Comparison of ENCODE assay signal across 9 mouse cellular contexts in genomic region chr8:119715221-119715620, GRCm38 (mm10). TPM values are rescaled to one million over a fixed set of nuclear protein-coding genes. Genes with fewer than 3 reads are reported as not detected.
A peak's percentile ranks its signal among the peaks of the same experiment; 100 is the strongest.
DNase-seq lines count a peak whose midpoint lies in the region; ATAC-seq and TF ChIP-seq lines count a peak whose summit lies in the region.
"Had no signal": no experiment of that assay in that cellular context is flagged by ENCODE, and none has a peak within 500 bp of the region (broad histone marks: within the 10 kb centered on the region; RNA-seq: fewer than 3 reads in every experiment).

No protein-coding gene starts in this region.

- 72% methylated on average over 12 of the region's 12 CpGs for WGBS in forebrain, postnatal 0 days

- no peaks in the 10 kb centered on the region for H3K27me3 ChIP-seq in forebrain, postnatal 0 days (ENCODE audit: insufficient read depth, low read length)

- H3K4me2 ChIP-seq in forebrain, postnatal 0 days (ENCODE audit: low read depth): no peak overlapping the region
- H3K4me2 ChIP-seq: midbrain, embryonic 12.5 days had no signal

- no peaks in the 10 kb centered on the region for H3K9me3 ChIP-seq in forebrain, postnatal 0 days (ENCODE audit: low read length)
- H3K9me3 ChIP-seq: midbrain, embryonic 12.5 days had no signal

- H3K27ac ChIP-seq in forebrain, postnatal 0 days (ENCODE audit: low read depth, low read length): no peak overlapping the region
- H3K27ac ChIP-seq: midbrain, embryonic 12.5 days had no signal

- H3K36me3 ChIP-seq in forebrain, postnatal 0 days (ENCODE audit: insufficient read depth): no peaks in the 10 kb centered on the region
- H3K36me3 ChIP-seq: midbrain, embryonic 12.5 days had no signal

- TF ChIP-seq CTCF in forebrain, postnatal 0 days (IDR thresholded peaks at IDR 0.05; ENCODE audit: low read depth): no peak

- peak; percentile 86 for DNase-seq in 3T3-L1 (ENCODE audit: low read depth, low spot score)
- peak; percentile 75 for DNase-seq in adrenal gland, adult 8-10 months
- peak; percentile 41 for DNase-seq in heart, postnatal 25 days (ENCODE audit: low spot score)
- DNase-seq in lung, adult 18-20 months: peak; percentile 79 to 92
- no peak for DNase-seq in forebrain, postnatal 0 days
- no peak for DNase-seq in neural tube, embryonic 10.5 days (ENCODE audit: extremely low spot score, low spot score)
- no peak for DNase-seq in layer of hippocampus, adult 8-10 months (ENCODE audit: low spot score in 2 of 2)
- no peak for DNase-seq in frontal cortex, postnatal 36 days (ENCODE audit: low spot score in 2 of 2)

- H3K9ac ChIP-seq in forebrain, postnatal 0 days: no peak overlapping the region
- H3K9ac ChIP-seq: midbrain, embryonic 12.5 days had no signal

- no peak for ATAC-seq in forebrain, postnatal 0 days

- intact Hi-C loops in heart, postnatal 25 days (cut with DNase I): no loop called here

- H3K4me1 ChIP-seq in forebrain, postnatal 0 days (ENCODE audit: insufficient read depth): no peaks in the 10 kb centered on the region
- H3K4me1 ChIP-seq: midbrain, embryonic 12.5 days had no signal

- H3K4me3 ChIP-seq in forebrain, postnatal 0 days (ENCODE audit: low read depth, low read length): no peak overlapping the region
- H3K4me3 ChIP-seq: midbrain, embryonic 12.5 days had no signal

RNA-seq across cellular contexts. Expression of gene Atp2c2, which starts 15.4 kb away (rescaled TPM):
- total RNA-seq in adrenal gland, adult 8-10 months (2022): under 1 TPM in 3 of 4 experiments, not detected in 1; 0.35 to 0.38 (median 0.38) TPM
- total RNA-seq in heart, postnatal 25 days (2021): not detected
- not detected in 2 replicates for total RNA-seq in forebrain, postnatal 0 days (2014; rRNA removed)
- polyA plus RNA-seq in forebrain, postnatal 0 days (2015; fragmentation: Nextera tagmentation; extraction: Ambion mirVana): 0.15 and 0.22 TPM in 2 replicates
- total RNA-seq in layer of hippocampus, adult 8-10 months (2022): 1 to 10 TPM; 1.9 to 2.4 (median 2.2) TPM

RNA-seq across cellular contexts. Expression of gene Wfdc1, which starts 49.1 kb away (rescaled TPM):
- total RNA-seq in adrenal gland, adult 8-10 months (2022): 10 to 100 TPM in 3 of 4 experiments, 1 to 10 TPM in 1; 9.0 to 14.0 (median 12.8) TPM
- 10 to 100 TPM; 45.5 to 49.2 TPM for total RNA-seq in heart, postnatal 25 days (2021)
- 8.6 and 8.9 TPM in 2 replicates for total RNA-seq in forebrain, postnatal 0 days (2014; rRNA removed)
- polyA plus RNA-seq in forebrain, postnatal 0 days (2015; fragmentation: Nextera tagmentation; extraction: Ambion mirVana): 8.3 and 9.0 TPM in 2 replicates
- total RNA-seq in layer of hippocampus, adult 8-10 months (2022): 1 to 10 TPM; 5.9 to 7.8 (median 7.0) TPM

Comparison
In these comparisons a context has a peak if more than half of its experiments do, and no peak if none do; other contexts are left out.
1. DNase-seq: peak in 3T3-L1 (single experiment), adrenal gland, adult 8-10 months (single experiment), heart, postnatal 25 days (single experiment) and lung, adult 18-20 months (2 of 2); none in forebrain, postnatal 0 days (single experiment), neural tube, embryonic 10.5 days (single experiment), layer of hippocampus, adult 8-10 months (0 of 2) and frontal cortex, postnatal 36 days (0 of 2).